In genomic region chr2:146469707-146470420, GRCm38 (mm10) we compare ENCODE assay signal across 9 mouse cellular contexts. TPM values are rescaled to one million over a fixed set of nuclear protein-coding genes. Genes with fewer than 3 reads are reported as not detected.
A peak's percentile ranks its signal among the peaks of the same experiment; 100 is the strongest.
DNase-seq lines count a peak whose midpoint lies in the region; ATAC-seq and TF ChIP-seq lines count a peak whose summit lies in the region.
"Had no signal": no experiment of that assay in that cellular context is flagged by ENCODE, and none has a peak within 500 bp of the region (broad histone marks: within the 10 kb centered on the region; RNA-seq: fewer than 3 reads in every experiment).

No protein-coding gene starts in this region.

- CTCF ChIA-PET in Patski (lab: Charles Lee): interaction anchor here (0.9 to 4.5 kb wide), 23 partner anchors 8 to 489 kb away, joined by 3 to 28 read pairs (median 4); no protein-coding TSS in a partner anchor

- no peak overlapping the region for H3K4me3 ChIP-seq in hindbrain, embryonic 13.5 days
- H3K4me3 ChIP-seq in hindbrain, embryonic 10.5 days: no peak overlapping the region
- H3K4me3 ChIP-seq in embryonic fibroblast, embryonic 13.5 days (ENCODE audit: insufficient read depth, low read length): no peak overlapping the region
- H3K4me3 ChIP-seq in kidney, embryonic 15.5 days (replicated peaks): no peak overlapping the region
- H3K4me3 ChIP-seq in lung, embryonic 14.5 days (ENCODE audit: low read depth, low read length): no peak overlapping the region
- H3K4me3 ChIP-seq: limb, embryonic 12.5 days had no signal

- H3K36me3 ChIP-seq in hindbrain, embryonic 13.5 days: no peaks in the 10 kb centered on the region
- no peaks in the 10 kb centered on the region for H3K36me3 ChIP-seq in hindbrain, embryonic 10.5 days
- no peaks in the 10 kb centered on the region for H3K36me3 ChIP-seq in kidney, embryonic 15.5 days
- H3K36me3 ChIP-seq in lung, embryonic 14.5 days (ENCODE audit: insufficient read depth): no peaks in the 10 kb centered on the region
- H3K36me3 ChIP-seq: limb, embryonic 12.5 days had no signal

- DNase-seq in hindbrain, embryonic 10.5 days (ENCODE audit: low spot score): no peak
- DNase-seq in Patski (ENCODE audit: low read depth, low spot score): no peak
- DNase-seq in lung, embryonic 14.5 days: peak; percentile 75
- peak; percentile 32 for DNase-seq in yolk sac, embryonic 10.5 days (ENCODE audit: low spot score)
- no peak for DNase-seq in urinary bladder, postnatal 10 days (ENCODE audit: low spot score)

- 0 out of 2 replicates have a peak, but pooled peaks cover 6% of the 10 kb centered on the region for H3K4me1 ChIP-seq in hindbrain, embryonic 13.5 days (replicated peaks)
- no peaks in the 10 kb centered on the region for H3K4me1 ChIP-seq in hindbrain, embryonic 10.5 days (replicated peaks)
- no peaks in the 10 kb centered on the region for H3K4me1 ChIP-seq in embryonic fibroblast, embryonic 13.5 days (ENCODE audit: control insufficient read depth, insufficient read depth, low read length)
- H3K4me1 ChIP-seq in kidney, embryonic 15.5 days: no peaks in the 10 kb centered on the region
- no peaks in the 10 kb centered on the region for H3K4me1 ChIP-seq in lung, embryonic 14.5 days (ENCODE audit: insufficient read depth)

- no peak overlapping the region for H3K9ac ChIP-seq in hindbrain, embryonic 13.5 days
- H3K9ac ChIP-seq in kidney, embryonic 15.5 days: no peak overlapping the region
- H3K9ac ChIP-seq in lung, embryonic 14.5 days: no peak overlapping the region
- H3K9ac ChIP-seq: limb, embryonic 12.5 days had no signal

- peak; percentile 77; the same call in 1 of the 2 replicates for ATAC-seq in hindbrain, embryonic 13.5 days (ENCODE audit: low FRiP score)
- ATAC-seq in Patski: peak; percentile 54
- ATAC-seq in kidney, embryonic 15.5 days (replicated peaks; ENCODE audit: low FRiP score): 0 out of 2 replicates have a peak, but pooled peaks have one; percentile 36
- peak; percentile 31; the same call in 1 of the 2 replicates for ATAC-seq in lung, embryonic 14.5 days (ENCODE audit: insufficient read depth)

- H3K27ac ChIP-seq in hindbrain, embryonic 13.5 days: no peak overlapping the region
- no peak overlapping the region for H3K27ac ChIP-seq in hindbrain, embryonic 10.5 days
- H3K27ac ChIP-seq in embryonic fibroblast, embryonic 13.5 days (ENCODE audit: insufficient read depth, low read length): no peak overlapping the region
- H3K27ac ChIP-seq in kidney, embryonic 15.5 days: no peak overlapping the region
- no peak overlapping the region for H3K27ac ChIP-seq in lung, embryonic 14.5 days (ENCODE audit: low read depth)
- H3K27ac ChIP-seq: limb, embryonic 12.5 days had no signal

- no peak overlapping the region for H3K4me2 ChIP-seq in hindbrain, embryonic 13.5 days
- H3K4me2 ChIP-seq in kidney, embryonic 15.5 days: no peak overlapping the region
- H3K4me2 ChIP-seq in lung, embryonic 14.5 days: no peak overlapping the region
- H3K4me2 ChIP-seq: limb, embryonic 12.5 days had no signal

- 61% methylated on average over 12 of the region's 12 CpGs for WGBS in hindbrain, embryonic 13.5 days
- 72% methylated on average over 12 of the region's 12 CpGs for WGBS in hindbrain, embryonic 10.5 days
- whole genome bisulfite sequencing in kidney, embryonic 15.5 days: 56% methylated on average over 12 of the region's 12 CpGs
- 36% methylated on average over 12 of the region's 12 CpGs for WGBS in lung, embryonic 14.5 days

- no peaks in the 10 kb centered on the region for H3K27me3 ChIP-seq in hindbrain, embryonic 13.5 days
- no peaks in the 10 kb centered on the region for H3K27me3 ChIP-seq in hindbrain, embryonic 10.5 days (ENCODE audit: insufficient read depth, poor library complexity, severe bottlenecking)
- H3K27me3 ChIP-seq in Patski: no peaks in the 10 kb centered on the region
- H3K27me3 ChIP-seq in kidney, embryonic 15.5 days: no peaks in the 10 kb centered on the region
- no peaks in the 10 kb centered on the region for H3K27me3 ChIP-seq in lung, embryonic 14.5 days (ENCODE audit: insufficient read depth, low read length)
- H3K27me3 ChIP-seq: limb, embryonic 12.5 days had no signal

- peak; percentile 79 for TF ChIP-seq CTCF in Patski (IDR thresholded peaks at IDR 0.05)
- TF ChIP-seq CTCF in embryonic fibroblast, embryonic 13.5 days (IDR thresholded peaks at IDR 0.05; ENCODE audit: borderline replicate concordance, insufficient read depth, low read length): 0 out of 2 replicates have a peak, but pooled peaks have one; percentile 7
- peak; percentile 78 for TF ChIP-seq CTCF in lung, embryonic 14.5 days (IDR thresholded peaks at IDR 0.05; ENCODE audit: low read depth)

- POLR2A ChIA-PET in Patski (lab: Charles Lee): no interaction called here

- no peaks in the 10 kb centered on the region for H3K9me3 ChIP-seq in hindbrain, embryonic 13.5 days
- H3K9me3 ChIP-seq in hindbrain, embryonic 10.5 days: no peaks in the 10 kb centered on the region
- no peaks in the 10 kb centered on the region for H3K9me3 ChIP-seq in kidney, embryonic 15.5 days (replicated peaks)
- no peaks in the 10 kb centered on the region for H3K9me3 ChIP-seq in lung, embryonic 14.5 days (ENCODE audit: low read depth, low read length)
- H3K9me3 ChIP-seq: limb, embryonic 12.5 days had no signal

- TF ChIP-seq POLR2A in embryonic fibroblast, embryonic 13.5 days (IDR thresholded peaks at IDR 0.05; ENCODE audit: low read depth, low read length): no peak

- in situ Hi-C loops in Patski (cut with MboI; ENCODE audit: low pct_unique_long_range_greater_than_20kb): loop anchor here (5.0 kb wide), 1 partner anchor 142 kb away; no protein-coding TSS in a partner anchor

RNA-seq across cellular contexts. Expression of gene Ralgapa2, which starts 42.3 kb away (rescaled TPM):
- 12.7 and 13.2 TPM in 2 replicates for polyA plus RNA-seq in hindbrain, embryonic 13.5 days (2015; fragmentation: Nextera tagmentation; extraction: Ambion mirVana)
- polyA plus RNA-seq in hindbrain, embryonic 10.5 days (2016; fragmentation: Nextera tagmentation; extraction: Ambion mirVana): 10.2 and 11.6 TPM in 2 replicates
- polyA plus RNA-seq in Patski (2021): 4.7 TPM
- polyA plus RNA-seq in embryonic fibroblast, embryonic 13.5 days (2011; ENCODE audit: insufficient read length, low read depth, missing spikeins): 3.9 and 5.2 TPM in 2 replicates
- polyA plus RNA-seq in kidney, embryonic 15.5 days (2015; fragmentation: Nextera tagmentation; extraction: Ambion mirVana): 6.7 and 8.7 TPM in 2 replicates
- 8.1 and 8.7 TPM in 2 replicates for polyA plus RNA-seq in lung, embryonic 14.5 days (2014; fragmentation: Nextera tagmentation; extraction: Ambion mirVana)

Comparison
In these comparisons a context has a peak if more than half of its experiments do, and no peak if none do; other contexts are left out.
1. DNase-seq: peak in lung, embryonic 14.5 days (single experiment) and yolk sac, embryonic 10.5 days (single experiment); none in hindbrain, embryonic 10.5 days (single experiment), Patski (single experiment) and urinary bladder, postnatal 10 days (single experiment).
2. CTCF ChIP-seq: peak in every context shown above with its lines; median percentile 79 in Patski; 78 in lung, embryonic 14.5 days; 7 in embryonic fibroblast, embryonic 13.5 days.
3. Peak in every context shown above with its lines, with median percentiles within 50 percentile points of each other: ATAC-seq.